Mouse (Mus musculus) bone marrow, adult 2 months (tissue): ENCODE data around the gene Wbp11.

Source experiments
- CTCF ChIP-seq: fragments of 200-500 bp; IDR thresholded peaks from 2 replicates; pipeline ENCODE4 v1.5.1; 2011; ENCODE audit warnings: low read length, control low read depth; ENCODE audit not compliant: control insufficient read depth, insufficient read depth
- POLR2A ChIP-seq: fragments of 200-500 bp; IDR thresholded peaks from 2 replicates; pipeline ENCODE4 v1.6.1; 2011; ENCODE audit warnings: low read depth, mild to moderate bottlenecking, control low read depth, low read length, borderline replicate concordance; ENCODE audit not compliant: control insufficient read depth

GRCm38 (mm10) chr6:136801274-136801673 lies 26.8 kb downstream of the Wbp11 start:
- no peak for TF ChIP-seq POLR2A
- TF ChIP-seq CTCF, result no peak
